Mouse (Mus musculus) forebrain, embryonic 13.5 days (tissue): ENCODE measurements around the gene Bbox1. TPM values are rescaled to one million over a fixed set of nuclear protein-coding genes. Genes with fewer than 3 reads are reported as not detected.
A peak's percentile ranks its signal among the peaks of the same experiment; 100 is the strongest.

Experiments
- ATAC-seq: fragments of 200-750 bp; cut with Nextera tagmentation; 2 replicates; pipeline ENCODE4 v1.8.0; 2017
- H3K27ac ChIP-seq: fragments of 300-500 bp; sonication (generic); 2 replicates; pipeline ENCODE4 v1.5.1; 2015; ENCODE audit warnings: inconsistent platforms, mild to moderate bottlenecking, moderate library complexity
- H3K27me3 ChIP-seq: fragments of 300-500 bp; sonication (generic); 2 replicates; pipeline ENCODE4 v1.6.1; 2015; ENCODE audit warnings: mild to moderate bottlenecking, inconsistent platforms
- H3K36me3 ChIP-seq: fragments of 300-500 bp; sonication (generic); 2 replicates; pipeline ENCODE4 v1.6.1; 2015; ENCODE audit warnings: mild to moderate bottlenecking, inconsistent platforms; ENCODE audit not compliant: poor library complexity, severe bottlenecking
- H3K4me1 ChIP-seq: fragments of 300-500 bp; sonication (generic); 2 replicates; pipeline ENCODE4 v1.6.1; 2015; ENCODE audit warnings: inconsistent platforms
- H3K4me2 ChIP-seq: fragments of 300-500 bp; sonication (generic); 2 replicates; pipeline ENCODE4 v1.6.1; 2015; ENCODE audit warnings: inconsistent platforms, mild to moderate bottlenecking, moderate library complexity
- H3K4me3 ChIP-seq: fragments of 300-500 bp; sonication (generic); 2 replicates; pipeline ENCODE4 v1.5.1; 2015; ENCODE audit warnings: mild to moderate bottlenecking, inconsistent platforms
- H3K9ac ChIP-seq: fragments of 300-500 bp; sonication (generic); 2 replicates; pipeline ENCODE4 v1.6.1; 2015; ENCODE audit warnings: mild to moderate bottlenecking, inconsistent platforms
- H3K9me3 ChIP-seq: fragments of 300-500 bp; sonication (generic); replicated peaks from 2 replicates; pipeline ENCODE4 v1.6.1; 2016; ENCODE audit warnings: inconsistent platforms
- WGBS: fragments of 180-500 bp; shearing (Covaris S2); methylation state at CpG from one replicate; pipeline ENCODE4 v1.1.7; 2015; 5-methylcytosine and 5-hydroxymethylcytosine counted together
- polyA plus RNA-seq: library from polyadenylated mRNA; unstranded; fragments of >200 nt; fragmentation: Nextera tagmentation; extraction: Ambion mirVana; gene quantifications from 2 replicates; pipeline ENCODE4 v1.2.1, GENCODE M21; 2015

Bbox1 gene
- polyA plus RNA-seq, 1 experiment from 2014 or later = 0.06 TPM

DNA sequence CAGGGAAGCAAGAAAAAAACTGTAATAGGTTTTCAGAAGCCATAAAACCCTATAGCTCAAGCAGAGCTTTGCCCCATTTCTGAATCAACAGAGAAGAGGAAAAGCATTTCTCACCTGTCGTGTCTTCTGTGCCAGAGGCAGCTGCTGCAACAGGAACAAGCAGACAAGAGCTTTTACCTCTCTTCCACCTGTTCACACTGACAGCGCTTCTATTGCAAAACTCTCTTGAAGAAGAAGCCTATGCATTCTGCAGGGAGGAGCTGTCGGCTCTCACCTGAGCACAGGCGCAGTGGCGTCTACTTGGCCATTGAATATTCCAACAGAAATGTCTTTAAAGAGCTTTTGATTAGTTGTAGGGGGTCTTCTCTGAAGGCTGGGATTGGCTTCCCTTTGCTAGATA lies 286 bp downstream of the Bbox1 start:
- Histone ChIP-seq H3K9ac (no peak overlapping the region), H3K27ac (no peak overlapping the region), H3K4me2 (no peak overlapping the region), H3K36me3 (no peaks in the 10 kb centered on the region), H3K27me3 (no peaks in the 10 kb centered on the region), H3K9me3 (no peaks in the 10 kb centered on the region), H3K4me1 (no peaks in the 10 kb centered on the region), H3K4me3 (no peak overlapping the region)
- 92% methylated on average over 5 of the region's 5 CpGs for WGBS
- no peak for ATAC-seq

DNA sequence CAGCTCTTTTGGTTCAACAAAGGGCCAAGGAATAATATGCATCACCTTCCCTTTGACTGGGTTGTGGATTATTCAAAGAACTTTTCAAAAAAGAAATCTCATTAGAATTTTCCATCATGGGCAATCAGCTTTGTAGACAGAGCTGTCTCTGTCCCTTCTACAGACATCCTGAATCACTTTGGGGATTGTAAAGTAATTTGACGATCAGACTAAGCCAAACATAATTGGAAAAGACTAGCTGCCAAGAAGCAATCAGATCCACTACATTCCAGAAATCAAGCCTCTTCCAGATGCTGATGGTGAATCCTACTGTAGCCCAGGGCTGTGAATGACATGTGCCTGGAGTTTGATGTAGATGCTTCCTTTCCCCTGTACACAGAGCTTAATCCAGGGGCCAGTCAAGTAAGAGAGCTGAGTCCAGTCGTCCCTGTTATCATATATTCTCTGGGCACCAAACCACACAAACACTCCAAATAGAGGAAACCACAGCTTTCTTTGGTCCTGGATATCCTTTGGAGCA lies 995 bp downstream of the Bbox1 start:
- no peaks in the 10 kb centered on the region for H3K9me3 ChIP-seq
- H3K9ac ChIP-seq = no peak overlapping the region
- no peak overlapping the region for H3K27ac ChIP-seq
- no peak overlapping the region for H3K4me3 ChIP-seq
- ATAC-seq = no peak
- no peaks in the 10 kb centered on the region for H3K27me3 ChIP-seq
- no peaks in the 10 kb centered on the region for H3K4me1 ChIP-seq
- WGBS = 58% methylated on average over 2 of the region's 2 CpGs
- H3K36me3 ChIP-seq = no peaks in the 10 kb centered on the region
- no peak overlapping the region for H3K4me2 ChIP-seq

DNA sequence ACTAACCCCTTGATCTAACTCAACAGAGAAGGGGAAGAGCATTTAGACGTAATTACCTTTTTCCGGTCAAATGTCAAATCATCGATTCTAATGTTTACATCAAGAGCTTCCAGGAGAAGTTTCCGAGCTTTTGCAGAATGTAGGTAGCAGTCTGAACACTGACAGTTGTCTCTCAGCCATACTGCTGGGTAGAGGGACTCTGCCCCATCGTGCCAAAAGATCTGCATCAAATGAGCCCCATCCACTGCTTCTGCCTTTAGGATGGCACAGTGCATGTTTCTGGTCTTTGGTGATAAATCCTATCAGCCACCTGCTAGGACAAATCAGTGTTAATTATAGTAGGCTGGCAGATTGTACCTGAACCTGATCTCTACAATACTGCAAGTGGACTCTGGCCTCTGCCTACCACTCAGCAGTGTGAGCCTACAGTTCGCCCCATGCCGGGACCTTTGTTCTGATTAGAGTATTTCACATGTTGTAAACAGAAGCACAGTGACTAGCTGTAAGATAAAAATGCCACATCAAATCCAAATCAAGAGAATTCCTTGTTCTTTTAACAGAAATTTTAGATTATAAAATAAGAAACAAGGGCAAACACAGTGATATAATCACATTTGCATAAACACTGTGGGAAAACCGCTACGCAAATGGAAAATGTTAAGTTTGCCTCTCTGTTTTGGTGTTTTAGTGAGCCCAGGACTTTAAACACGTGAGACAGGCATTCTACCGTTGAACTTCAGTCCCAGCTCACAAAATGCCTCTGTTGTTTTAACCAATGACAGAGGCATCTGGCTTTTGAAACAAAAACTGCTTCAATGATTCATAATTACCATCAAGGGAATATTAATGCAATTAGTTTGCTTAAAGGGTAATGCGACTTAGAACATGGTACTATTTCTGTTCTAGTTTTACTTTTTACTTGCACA lies 8.7 kb downstream of the Bbox1 start:
- Histone ChIP-seq H3K27me3 (no peaks in the 10 kb centered on the region), H3K9ac (no peak overlapping the region), H3K27ac (no peak overlapping the region), H3K4me2 (no peak overlapping the region), H3K36me3 (no peaks in the 10 kb centered on the region), H3K4me1 (no peaks in the 10 kb centered on the region), H3K4me3 (no peak overlapping the region), H3K9me3 (no peaks in the 10 kb centered on the region)
- no peak for ATAC-seq
- 85% methylated on average over 12 of the region's 12 CpGs for WGBS

DNA sequence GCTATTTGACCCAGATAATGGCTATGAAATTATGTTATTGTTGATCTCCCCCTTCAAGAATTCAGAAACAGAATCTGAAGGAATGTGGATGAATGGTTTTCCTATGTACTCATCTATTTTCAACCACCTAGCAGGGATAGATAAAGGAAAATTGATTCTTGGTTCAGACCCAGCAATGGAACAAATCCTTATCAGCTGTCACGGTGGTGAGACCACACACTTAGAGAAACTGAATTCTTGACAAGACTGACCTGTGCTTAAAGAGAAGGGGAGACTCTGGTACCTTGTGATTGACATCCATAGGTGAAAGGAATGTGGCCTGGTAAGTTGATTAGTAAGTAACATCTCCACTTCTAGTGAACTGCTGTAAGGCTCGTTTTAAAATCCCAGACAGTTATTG lies 12.1 kb downstream of the Bbox1 start:
- 75% methylated on average over 2 of the region's 2 CpGs for WGBS
- H3K27ac ChIP-seq = no peak overlapping the region
- no peak for ATAC-seq
- no peak overlapping the region for H3K4me3 ChIP-seq
- no peak overlapping the region for H3K9ac ChIP-seq
- no peaks in the 10 kb centered on the region for H3K27me3 ChIP-seq
- no peak overlapping the region for H3K4me2 ChIP-seq
- H3K36me3 ChIP-seq = no peaks in the 10 kb centered on the region
- no peaks in the 10 kb centered on the region for H3K9me3 ChIP-seq
- H3K4me1 ChIP-seq = no peaks in the 10 kb centered on the region

- ATAC-seq = no peak
- no peaks in the 10 kb centered on the region for H3K36me3 ChIP-seq
- H3K27ac ChIP-seq = no peak overlapping the region
- no peaks in the 10 kb centered on the region for H3K27me3 ChIP-seq
- no peak overlapping the region for H3K4me2 ChIP-seq
- no peak overlapping the region for H3K9ac ChIP-seq
- H3K4me3 ChIP-seq = no peak overlapping the region
- no peaks in the 10 kb centered on the region for H3K9me3 ChIP-seq
- no peaks in the 10 kb centered on the region for H3K4me1 ChIP-seq
- WGBS = 84% methylated on average over 3 of the region's 3 CpGs
Observed at GRCm38 (mm10) chr2:110301314-110301713, 13.0 kb downstream of the Bbox1 start.

GRCm38 (mm10) chr2:110294927-110295326 lies 19.4 kb downstream of the Bbox1 start:
- no peaks in the 10 kb centered on the region for H3K36me3 ChIP-seq
- no peak overlapping the region for H3K4me2 ChIP-seq
- 88% methylated on average over 3 of the region's 3 CpGs for WGBS
- ATAC-seq = no peak
- no peak overlapping the region for H3K4me3 ChIP-seq
- H3K4me1 ChIP-seq = no peaks in the 10 kb centered on the region
- no peaks in the 10 kb centered on the region for H3K27me3 ChIP-seq
- H3K27ac ChIP-seq = no peak overlapping the region
- no peaks in the 10 kb centered on the region for H3K9me3 ChIP-seq
- no peak overlapping the region for H3K9ac ChIP-seq

- H3K4me1 ChIP-seq = no peaks in the 10 kb centered on the region
- no peak overlapping the region for H3K9ac ChIP-seq
- no peak overlapping the region for H3K27ac ChIP-seq
- H3K9me3 ChIP-seq = no peaks in the 10 kb centered on the region
- H3K36me3 ChIP-seq = no peaks in the 10 kb centered on the region
- 100% methylated on average over 1 of the region's 1 CpGs for WGBS
- no peaks in the 10 kb centered on the region for H3K27me3 ChIP-seq
- no peak for ATAC-seq
- H3K4me3 ChIP-seq = no peak overlapping the region
- no peak overlapping the region for H3K4me2 ChIP-seq
Observed at GRCm38 (mm10) chr2:110287959-110288358, 26.4 kb downstream of the Bbox1 start.

- Histone ChIP-seq H3K36me3 (no peaks in the 10 kb centered on the region), H3K27ac (no peak overlapping the region), H3K4me2 (no peak overlapping the region), H3K27me3 (no peaks in the 10 kb centered on the region), H3K4me1 (no peaks in the 10 kb centered on the region), H3K9me3 (no peaks in the 10 kb centered on the region), H3K9ac (no peak overlapping the region), H3K4me3 (no peak overlapping the region)
- no peak for ATAC-seq
- 89% methylated on average over 3 of the region's 3 CpGs for WGBS
Observed at GRCm38 (mm10) chr2:110285829-110286504, 28.4 kb downstream of the Bbox1 start.

GRCm38 (mm10) chr2:110275424-110275823 lies 38.9 kb downstream of the Bbox1 start:
- no peaks in the 10 kb centered on the region for H3K9me3 ChIP-seq
- H3K9ac ChIP-seq = no peak overlapping the region
- H3K27me3 ChIP-seq = no peaks in the 10 kb centered on the region
- no peak overlapping the region for H3K4me3 ChIP-seq
- H3K36me3 ChIP-seq = no peaks in the 10 kb centered on the region
- WGBS = 76% methylated on average over 2 of the region's 2 CpGs
- H3K4me2 ChIP-seq = no peak overlapping the region
- no peak overlapping the region for H3K27ac ChIP-seq
- H3K4me1 ChIP-seq = no peaks in the 10 kb centered on the region
- ATAC-seq = no peak

GRCm38 (mm10) chr2:110274160-110274559 lies 40.2 kb downstream of the Bbox1 start:
- Histone ChIP-seq H3K4me1 (no peaks in the 10 kb centered on the region), H3K27ac (no peak overlapping the region), H3K4me2 (no peak overlapping the region), H3K36me3 (no peaks in the 10 kb centered on the region), H3K9ac (no peak overlapping the region), H3K27me3 (no peaks in the 10 kb centered on the region), H3K9me3 (no peaks in the 10 kb centered on the region), H3K4me3 (no peak overlapping the region)
- 81% methylated on average over 2 of the region's 2 CpGs for WGBS
- peak; percentile 77 for ATAC-seq

DNA sequence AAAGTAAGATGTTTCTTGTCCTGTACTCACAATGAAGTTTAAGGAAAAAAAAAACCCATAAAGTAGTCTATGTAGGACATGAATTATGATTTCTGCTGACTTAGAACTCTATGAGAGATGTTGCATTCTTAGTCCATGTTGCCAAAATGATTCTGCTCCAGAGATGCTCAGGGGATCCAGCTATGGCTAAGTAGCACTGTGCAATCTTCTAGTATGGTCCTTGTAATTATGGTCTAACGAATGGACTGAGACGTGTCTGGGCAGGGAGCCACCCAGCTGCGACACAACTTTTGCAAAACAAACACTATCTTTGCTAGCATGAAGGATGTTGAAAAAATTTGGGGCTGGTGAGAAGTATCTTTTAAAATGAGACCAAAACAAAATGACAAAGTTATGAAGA lies 45.1 kb downstream of the Bbox1 start:
- no peak for ATAC-seq
- no peak overlapping the region for H3K4me2 ChIP-seq
- H3K4me1 ChIP-seq = no peaks in the 10 kb centered on the region
- no peaks in the 10 kb centered on the region for H3K36me3 ChIP-seq
- H3K9me3 ChIP-seq = no peaks in the 10 kb centered on the region
- no peak overlapping the region for H3K4me3 ChIP-seq
- no peak overlapping the region for H3K9ac ChIP-seq
- H3K27me3 ChIP-seq = no peaks in the 10 kb centered on the region
- WGBS = 67% methylated on average over 3 of the region's 3 CpGs
- no peak overlapping the region for H3K27ac ChIP-seq

DNA sequence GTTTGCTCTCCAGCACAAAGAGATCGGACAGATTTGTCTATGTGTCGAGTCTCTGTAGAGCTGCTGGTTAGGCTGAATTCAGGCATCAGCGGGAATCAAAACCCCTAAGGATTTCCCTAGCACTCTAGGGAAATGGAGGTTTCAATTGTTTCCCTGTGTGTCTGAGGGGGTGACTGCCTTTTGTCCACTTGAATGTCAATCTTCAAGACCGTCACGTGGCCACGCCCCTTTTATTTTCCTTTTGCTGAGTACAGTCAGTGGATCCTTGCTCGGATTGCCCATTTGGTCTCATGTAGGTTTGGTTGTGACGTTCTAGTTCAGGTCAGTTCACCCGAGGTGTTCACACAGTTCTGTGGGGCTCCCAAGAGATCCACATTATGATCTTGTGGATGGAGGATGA lies 82.1 kb downstream of the Bbox1 start:
- Histone ChIP-seq H3K9me3 (no peaks in the 10 kb centered on the region), H3K27ac (no peak overlapping the region), H3K36me3 (no peaks in the 10 kb centered on the region), H3K4me2 (no peak overlapping the region), H3K4me3 (no peak overlapping the region), H3K9ac (no peak overlapping the region), H3K27me3 (no peaks in the 10 kb centered on the region), H3K4me1 (no peaks in the 10 kb centered on the region)
- WGBS = 72% methylated on average over 9 of the region's 9 CpGs
- ATAC-seq = no peak
